Mouse (Mus musculus) B cell, adult (primary cell): ENCODE data around the gene Gm20547. TPM values are rescaled to one million over a fixed set of nuclear protein-coding genes. Genes with fewer than 3 reads are reported as not detected.

Experiments used
- total RNA-seq: library from RNA; stranded (reverse); gene quantifications from 4 replicates; pipeline ENCODE4 v1.2.4, GENCODE M21; 2023; ENCODE audit not compliant: inconsistent age

The Gm20547 gene
- total RNA-seq, result 0.27 TPM in 1 of 4 replicates, not detected in the others

GRCm38 (mm10) chr17:34881683-34882310 is at the start of gene Gm20547:
Gene Gm20547 (minus strand): TSS chr17:34882042.

GRCm38 (mm10) chr17:34931061-34931734 is 49.4 kb upstream of the Gm20547 start, which contains the start of gene Neu1:
Gene Neu1 (plus strand): TSS chr17:34931253.

DNA sequence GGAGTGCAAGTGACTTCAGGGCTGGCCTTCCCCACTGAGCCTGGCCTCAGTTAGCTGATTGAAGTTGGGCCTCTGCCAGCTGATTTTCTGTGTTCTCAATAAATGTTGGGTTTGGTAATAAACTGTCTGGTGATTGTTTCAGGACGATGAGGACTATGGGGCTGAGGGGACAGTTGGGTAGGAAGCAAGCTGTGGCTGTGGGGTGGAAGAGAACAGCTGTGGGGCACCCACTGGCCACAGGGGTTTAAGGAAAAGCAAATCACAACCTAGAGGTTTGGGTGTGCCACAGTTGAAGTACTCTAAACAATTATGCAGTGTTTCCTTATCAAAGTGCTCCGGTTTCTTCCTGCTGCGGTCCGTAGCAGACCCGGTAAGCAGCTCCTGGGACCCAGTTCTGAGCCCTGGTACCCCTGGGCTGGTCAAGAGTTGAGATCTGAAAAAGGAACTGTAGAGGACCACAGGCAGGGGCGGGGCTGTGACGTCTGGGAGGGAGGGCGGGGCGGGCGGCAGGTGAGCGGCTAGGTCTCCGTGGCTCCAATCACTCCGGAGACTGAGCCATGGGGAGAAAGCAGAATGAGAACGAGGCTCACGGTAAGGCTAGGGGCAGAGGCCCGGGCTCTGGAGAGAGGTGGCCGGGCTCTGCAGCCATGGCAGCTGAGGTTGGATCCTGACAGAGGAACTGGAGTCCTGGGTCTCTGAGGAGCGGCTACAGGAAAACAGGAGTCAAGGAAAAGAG is 32.3 kb upstream of the Gm20547 start, which contains the start of gene Slc44a4:
Gene Slc44a4 (plus strand): TSS at position 537 of the 736 bp plus-strand sequence.

DNA sequence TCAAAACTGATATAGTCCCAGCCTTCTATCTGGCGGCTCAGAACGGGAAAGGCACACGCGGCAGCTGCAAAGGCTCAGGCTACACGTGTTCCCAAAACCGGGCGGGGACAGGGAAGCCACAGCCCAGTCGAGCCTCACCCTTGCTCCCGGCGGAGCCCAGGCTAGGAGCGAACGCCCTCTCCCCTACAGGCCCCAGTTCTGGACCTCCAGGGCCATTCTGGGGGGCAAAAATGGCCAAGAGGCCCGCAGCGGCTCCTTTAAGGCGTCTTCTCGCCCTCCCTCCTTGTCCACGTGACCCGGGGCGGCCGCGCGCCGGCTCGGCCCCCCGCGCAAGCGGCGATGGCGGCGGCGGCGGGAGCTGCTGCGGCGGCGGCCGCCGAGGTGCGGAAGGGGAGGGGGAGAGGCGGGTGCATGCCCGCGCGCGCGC is 16.3 kb upstream of the Gm20547 start, which contains the start of the genes C2 and Ehmt2:
Gene C2 (minus strand): TSS at position 106 of the 427 bp plus-strand sequence.
Gene Ehmt2 (plus strand): TSS at position 310 of the 427 bp plus-strand sequence.

GRCm38 (mm10) chr17:34879336-34879879 is 2.4 kb downstream of the Gm20547 start, which contains the start of gene Zbtb12:
Gene Zbtb12 (plus strand): TSS chr17:34879483.

DNA sequence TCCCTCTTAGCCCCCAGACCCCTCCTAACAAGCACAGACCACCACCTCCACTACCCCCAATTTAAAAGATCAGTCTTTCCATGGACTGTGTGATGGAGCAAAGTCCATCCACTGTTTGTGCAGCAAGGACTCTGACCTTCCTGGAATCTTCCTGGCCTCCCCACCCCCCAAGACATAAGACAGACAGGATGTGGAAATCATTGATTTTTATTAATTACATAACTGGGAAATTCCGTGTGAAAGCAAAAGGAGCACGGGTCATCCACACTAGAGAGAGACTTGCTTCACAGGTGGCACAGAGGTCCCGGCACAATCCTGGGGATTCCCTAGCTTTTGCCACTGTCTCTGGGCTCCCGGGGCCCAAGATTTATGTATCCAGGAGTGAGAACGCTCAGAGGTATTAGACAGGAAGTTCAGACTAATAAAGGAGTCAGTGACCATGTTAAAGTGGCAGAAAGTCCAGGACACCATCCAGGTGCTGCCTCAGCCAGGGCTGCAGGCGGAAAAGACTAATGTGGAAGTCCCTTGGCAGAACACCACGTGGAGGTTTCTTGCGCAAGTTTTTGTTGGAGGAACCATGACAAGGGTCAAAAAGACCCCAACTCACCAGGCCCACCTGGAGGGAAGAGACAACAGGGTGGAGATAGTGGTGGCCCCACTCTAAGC is 19.3 kb downstream of the Gm20547 start, which contains the start of gene Cfb:
Gene Cfb (minus strand): TSS at position 103 of the 666 bp plus-strand sequence.

DNA sequence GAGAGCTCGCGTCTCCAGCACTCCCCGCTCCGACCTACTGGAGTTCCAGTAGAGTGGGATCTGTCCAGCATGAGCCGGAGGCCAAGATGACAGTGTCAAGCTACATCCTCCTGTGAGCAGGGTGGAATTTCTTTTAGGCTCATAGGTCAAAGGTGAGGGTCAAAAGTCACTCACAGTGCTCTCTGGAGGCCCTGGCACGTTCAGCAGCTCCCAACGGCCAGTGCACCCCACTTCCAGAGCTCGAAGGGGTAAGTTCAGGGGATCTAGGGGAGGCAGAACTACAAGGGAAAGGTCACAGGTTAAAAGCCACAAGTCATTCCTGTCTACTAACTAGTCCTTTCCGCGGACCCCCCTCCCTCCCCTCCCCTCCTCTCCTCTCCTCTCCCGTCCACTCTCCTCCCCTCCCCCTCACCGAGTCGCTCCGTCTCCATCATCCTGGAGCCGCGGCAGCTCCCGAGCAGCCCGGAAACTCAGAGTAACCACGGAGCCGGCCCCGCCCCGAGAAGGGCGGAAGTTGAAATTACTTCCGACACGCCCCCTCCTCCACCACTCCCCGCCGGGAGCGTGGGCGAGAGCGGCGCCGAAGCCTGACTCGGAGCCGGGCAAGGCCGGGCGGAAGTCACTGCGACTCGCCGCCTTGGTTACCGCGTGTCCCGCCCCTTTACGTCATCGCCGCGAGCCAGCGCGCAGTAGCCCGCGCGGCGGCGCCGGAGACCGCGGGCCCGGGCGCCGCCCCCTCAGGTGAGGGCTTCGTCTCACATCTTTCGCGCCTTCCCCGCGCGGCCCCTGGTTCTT is 31.9 kb downstream of the Gm20547 start, which contains the start of the genes Skiv2l and Nelfe:
Gene Skiv2l (minus strand): TSS at position 489 of the 795 bp plus-strand sequence.
Gene Nelfe (plus strand): TSS at position 670 of the 795 bp plus-strand sequence.

GRCm38 (mm10) chr17:34836856-34837221 is 45.0 kb downstream of the Gm20547 start, which contains the start of the genes Stk19 and Dxo:
Gene Stk19 (minus strand): TSS chr17:34836945.
Gene Dxo (plus strand): TSS chr17:34837019.

Other genes starting within 250 kb of the Gm20547 start
- gene Fkbpl, start 237.3 kb downstream of the Gm20547 start, total RNA-seq, result 2.6 to 5.5 TPM (median 2.9 TPM) in 4 replicates
- gene Atf6b, start 234.9 kb downstream of the Gm20547 start, total RNA-seq, result 66.4 to 79.2 TPM (median 74.6 TPM) in 4 replicates
- 0.09 to 0.22 TPM (median 0.22 TPM) in 3 of 4 replicates, not detected in the other for gene Tnxb, start 211.5 kb downstream of the Gm20547 start, total RNA-seq
- 1.8 to 3.2 TPM (median 2.4 TPM) in 4 replicates for gene C4b, start 138.2 kb downstream of the Gm20547 start, total RNA-seq
- not detected in 4 replicates for gene Cyp21a1, start 77.5 kb downstream of the Gm20547 start, total RNA-seq
- 60.8 to 71.7 TPM (median 69.2 TPM) in 4 replicates for gene Stk19, start 45.1 kb downstream of the Gm20547 start, total RNA-seq
- gene Dxo, start 45.0 kb downstream of the Gm20547 start, total RNA-seq, result 75.3 to 85.7 TPM (median 83.7 TPM) in 4 replicates
- gene Skiv2l, start 31.8 kb downstream of the Gm20547 start, total RNA-seq, result 102 to 123 TPM (median 110 TPM) in 4 replicates
- gene Nelfe, start 31.7 kb downstream of the Gm20547 start, total RNA-seq, result 33.5 to 41.3 TPM (median 38.0 TPM) in 4 replicates
- gene Cfb, start 19.5 kb downstream of the Gm20547 start, total RNA-seq, result 0.54 TPM in 1 of 4 replicates, not detected in the others
- 11.1 to 11.4 TPM (median 11.2 TPM) in 4 replicates for gene Zbtb12, start 2.6 kb downstream of the Gm20547 start, total RNA-seq
- gene C2, start 16.2 kb upstream of the Gm20547 start, total RNA-seq, result 1.8 to 3.4 TPM (median 2.8 TPM) in 4 replicates
- 152 to 164 TPM (median 157 TPM) in 4 replicates for gene Ehmt2, start 16.4 kb upstream of the Gm20547 start, total RNA-seq
- gene Slc44a4, start 32.4 kb upstream of the Gm20547 start, total RNA-seq, result not detected in 4 replicates
- gene Neu1, start 49.2 kb upstream of the Gm20547 start, total RNA-seq, result 94.9 to 102 TPM (median 98.6 TPM) in 4 replicates
- gene Hspa1b, start 77.2 kb upstream of the Gm20547 start, total RNA-seq, result 17.8 to 62.2 TPM (median 28.7 TPM) in 4 replicates
- gene Gm20481, start 87.9 kb upstream of the Gm20547 start, total RNA-seq, result not detected in 4 replicates
- 10.4 to 29.3 TPM (median 20.1 TPM) in 4 replicates for gene Hspa1a, start 90.1 kb upstream of the Gm20547 start, total RNA-seq
- 0.21 to 0.38 TPM in 2 of 4 replicates, not detected in the others for gene Hspa1l, start 90.7 kb upstream of the Gm20547 start, total RNA-seq
- gene Lsm2, start 99.8 kb upstream of the Gm20547 start, total RNA-seq, result 30.0 to 37.2 TPM (median 32.0 TPM) in 4 replicates
- gene Vars, start 118.9 kb upstream of the Gm20547 start, total RNA-seq, result 269 to 300 TPM (median 290 TPM) in 4 replicates
- gene Vwa7, start 134.5 kb upstream of the Gm20547 start, total RNA-seq, result 0.16 to 0.54 TPM (median 0.25 TPM) in 4 replicates
- gene Sapcd1, start 146.0 kb upstream of the Gm20547 start, total RNA-seq, result 3.4 to 6.4 TPM (median 4.6 TPM) in 4 replicates
- gene Msh5, start 164.7 kb upstream of the Gm20547 start, total RNA-seq, result 6.1 to 10.5 TPM (median 9.2 TPM) in 4 replicates
- 196 to 218 TPM (median 210 TPM) in 4 replicates for gene Clic1, start 167.9 kb upstream of the Gm20547 start, total RNA-seq
- gene Ddah2, start 177.0 kb upstream of the Gm20547 start, total RNA-seq, result 2.6 to 4.8 TPM (median 4.2 TPM) in 4 replicates
- gene Ly6g6c, start 183.3 kb upstream of the Gm20547 start, total RNA-seq, result not detected in 4 replicates
- 0.45 TPM in 1 of 4 replicates, not detected in the others for gene Mpig6b, start 184.1 kb upstream of the Gm20547 start, total RNA-seq
- gene Ly6g6e, start 194.9 kb upstream of the Gm20547 start, total RNA-seq, result not detected in 4 replicates
- not detected in 4 replicates for gene Ly6g6d, start 196.0 kb upstream of the Gm20547 start, total RNA-seq
- not detected in 4 replicates for gene Ly6g6f, start 203.6 kb upstream of the Gm20547 start, total RNA-seq
- gene Abhd16a, start 207.2 kb upstream of the Gm20547 start, total RNA-seq, result 76.3 to 80.8 TPM (median 77.2 TPM) in 4 replicates
- gene Ly6g5c, start 226.2 kb upstream of the Gm20547 start, total RNA-seq, result not detected in 4 replicates
- 0.93 to 1.6 TPM (median 1.2 TPM) in 4 replicates for gene Ly6g5b, start 233.4 kb upstream of the Gm20547 start, total RNA-seq
- gene Gpank1, start 239.4 kb upstream of the Gm20547 start, total RNA-seq, result 24.7 to 31.8 TPM (median 30.3 TPM) in 4 replicates
- 121 to 143 TPM (median 135 TPM) in 4 replicates for gene Csnk2b, start 240.0 kb upstream of the Gm20547 start, total RNA-seq
- gene D17H6S53E, start 244.3 kb upstream of the Gm20547 start, total RNA-seq, result 10.6 to 19.4 TPM (median 13.7 TPM) in 4 replicates